8 mouse cellular contexts compared by ENCODE assay signal in the genomic region with DNA sequence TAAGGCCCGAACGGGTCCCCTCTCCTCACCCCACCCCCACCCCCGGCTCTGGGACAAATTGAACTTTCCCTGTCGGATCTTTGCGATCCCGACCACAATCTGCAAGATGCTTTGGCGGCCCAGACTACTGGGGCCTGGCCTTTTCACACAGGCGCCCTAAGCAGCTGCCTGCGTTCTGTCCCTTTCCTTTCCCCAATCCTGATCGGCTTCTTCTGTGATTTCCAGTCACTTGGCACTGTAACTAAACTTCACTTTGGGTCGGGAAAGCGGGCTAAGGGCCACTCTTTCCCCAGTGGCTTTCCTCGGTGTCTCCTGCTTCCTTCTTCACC. TPM values are rescaled to one million over a fixed set of nuclear protein-coding genes. Genes with fewer than 3 reads are reported as not detected.
A peak's percentile ranks its signal among the peaks of the same experiment; 100 is the strongest.
DNase-seq lines count a peak whose midpoint lies in the region; ATAC-seq and TF ChIP-seq lines count a peak whose summit lies in the region.

No protein-coding gene starts in this region.

- H3K4me3 ChIP-seq in neural tube, embryonic 11.5 days (ENCODE audit: low read depth, low read length): peak overlapping the region; percentile 78
- H3K4me3 ChIP-seq in forebrain, embryonic 11.5 days (ENCODE audit: low read depth, low read length): peak overlapping the region; percentile 81
- peak overlapping the region; percentile 70 for H3K4me3 ChIP-seq in limb, embryonic 12.5 days (replicated peaks)
- H3K4me3 ChIP-seq in small intestine, adult 2 months (ENCODE audit: low read depth, low read length): peak overlapping the region; percentile 79

- WGBS in neural tube, embryonic 11.5 days: under 1% methylated on average over 13 of the region's 13 CpGs
- 1% methylated on average over 13 of the region's 13 CpGs for WGBS in forebrain, embryonic 11.5 days
- WGBS in limb, embryonic 12.5 days: 0% methylated on average over 13 of the region's 13 CpGs
- WGBS in small intestine, adult 2 months: 1% methylated on average over 13 of the region's 13 CpGs

- H3K9me3 ChIP-seq in neural tube, embryonic 11.5 days (ENCODE audit: control insufficient read depth, low read length): no peaks in the 10 kb centered on the region
- no peaks in the 10 kb centered on the region for H3K9me3 ChIP-seq in forebrain, embryonic 11.5 days (ENCODE audit: control insufficient read depth, low read length)
- no peaks in the 10 kb centered on the region for H3K9me3 ChIP-seq in limb, embryonic 12.5 days

- no peak for TF ChIP-seq POLR2A in small intestine, adult 2 months (IDR thresholded peaks at IDR 0.05; ENCODE audit: low read depth, low read length)

- peak overlapping the region; percentile 88 for H3K27ac ChIP-seq in neural tube, embryonic 11.5 days (ENCODE audit: low read depth, low read length)
- peak overlapping the region; percentile 97 for H3K27ac ChIP-seq in forebrain, embryonic 11.5 days (ENCODE audit: low read depth, low read length)
- peak overlapping the region; percentile 98 for H3K27ac ChIP-seq in limb, embryonic 12.5 days
- H3K27ac ChIP-seq in small intestine, adult 2 months (ENCODE audit: insufficient read depth, low read depth, low read length): peak overlapping the region; percentile 24

- TF ChIP-seq CTCF in small intestine, adult 2 months (IDR thresholded peaks at IDR 0.05; ENCODE audit: extremely low read depth, insufficient read length, insufficient replicate concordance, low read depth, low read length): no peak

- H3K27me3 ChIP-seq in neural tube, embryonic 11.5 days (ENCODE audit: control insufficient read depth, insufficient read depth, low read length): no peaks in the 10 kb centered on the region
- no peaks in the 10 kb centered on the region for H3K27me3 ChIP-seq in forebrain, embryonic 11.5 days (ENCODE audit: control insufficient read depth, insufficient read depth, low read length)
- no peaks in the 10 kb centered on the region for H3K27me3 ChIP-seq in limb, embryonic 12.5 days
- no peaks in the 10 kb centered on the region for H3K27me3 ChIP-seq in small intestine, adult 2 months (ENCODE audit: control insufficient read depth, insufficient read depth, low read length)

- peak overlapping the region; percentile 90 for H3K4me2 ChIP-seq in neural tube, embryonic 11.5 days (ENCODE audit: low read depth)
- peak overlapping the region; percentile 86 for H3K4me2 ChIP-seq in forebrain, embryonic 11.5 days (ENCODE audit: low read depth, low read length, severe bottlenecking)
- H3K4me2 ChIP-seq in limb, embryonic 12.5 days: peak overlapping the region; percentile 85

- no peaks in the 10 kb centered on the region for H3K36me3 ChIP-seq in neural tube, embryonic 11.5 days (ENCODE audit: control insufficient read depth, insufficient read depth, low read length)
- H3K36me3 ChIP-seq in forebrain, embryonic 11.5 days (ENCODE audit: control insufficient read depth, insufficient read depth, low read length): no peaks in the 10 kb centered on the region; the same call in 1 of the 2 replicates
- H3K36me3 ChIP-seq in limb, embryonic 12.5 days: peaks cover 25% of the 10 kb centered on the region
- no peaks in the 10 kb centered on the region for H3K36me3 ChIP-seq in small intestine, adult 2 months (ENCODE audit: control insufficient read depth, insufficient read depth, low read length)

- H3K4me1 ChIP-seq in neural tube, embryonic 11.5 days (ENCODE audit: control insufficient read depth, insufficient read depth, low read length): peaks cover 25% of the 10 kb centered on the region
- peaks cover 28% of the 10 kb centered on the region for H3K4me1 ChIP-seq in forebrain, embryonic 11.5 days (replicated peaks; ENCODE audit: control insufficient read depth, insufficient read depth, low read length)
- H3K4me1 ChIP-seq in limb, embryonic 12.5 days (replicated peaks): peaks cover 28% of the 10 kb centered on the region
- H3K4me1 ChIP-seq in small intestine, adult 2 months (ENCODE audit: control insufficient read depth, insufficient read depth, insufficient read length, low read length): peaks cover 6% of the 10 kb centered on the region

- peak overlapping the region; percentile 61 for H3K9ac ChIP-seq in neural tube, embryonic 11.5 days (ENCODE audit: low read length)
- peak overlapping the region; percentile 88 for H3K9ac ChIP-seq in forebrain, embryonic 11.5 days (ENCODE audit: low read length)
- H3K9ac ChIP-seq in limb, embryonic 12.5 days (replicated peaks): peak overlapping the region; percentile 89

- peak; percentile 29 for DNase-seq in neural tube, embryonic 11.5 days (ENCODE audit: low spot score)
- DNase-seq in neural tube, embryonic 10.5 days (ENCODE audit: extremely low spot score, low spot score): no peak
- no peak for DNase-seq in forebrain, embryonic 11.5 days (ENCODE audit: low spot score)
- DNase-seq in ovary, adult 18-20 months (ENCODE audit: low spot score): no peak
- no peak for DNase-seq in urinary bladder, postnatal 36 days (ENCODE audit: low spot score in 2 of 2)

- 0 out of 2 replicates have a peak, but pooled peaks have one; percentile 0 for ATAC-seq in neural tube, embryonic 11.5 days (ENCODE audit: insufficient read depth, low FRiP score, low TSS enrichment)
- no peak for ATAC-seq in forebrain, embryonic 11.5 days (replicated peaks; ENCODE audit: low FRiP score)
- no peak for ATAC-seq in limb, embryonic 12.5 days (ENCODE audit: insufficient number of reproducible peaks, insufficient read depth, low FRiP score, low TSS enrichment, low read depth)
- no peak for ATAC-seq in megakaryocyte progenitor cell, adult 5-6 weeks (replicated peaks; ENCODE audit: poor library complexity)

RNA-seq across cellular contexts. Expression of a gene that starts 17.5 kb away (rescaled TPM):
- polyA plus RNA-seq in neural tube, embryonic 11.5 days (2014; fragmentation: Nextera tagmentation; extraction: Ambion mirVana): 36.9 and 37.9 TPM in 2 replicates
- 34.6 and 37.3 TPM in 2 replicates for polyA plus RNA-seq in forebrain, embryonic 11.5 days (2014; fragmentation: Nextera tagmentation; extraction: Ambion mirVana)
- 28.3 and 28.4 TPM in 2 replicates for polyA plus RNA-seq in limb, embryonic 12.5 days (2016; fragmentation: Nextera tagmentation; extraction: Ambion mirVana)
- 3.3 and 3.5 TPM in 2 replicates for polyA plus RNA-seq in small intestine, adult 2 months (2012; rRNA removed)
- 9.8 and 11.6 TPM in 2 replicates for total RNA-seq in megakaryocyte progenitor cell, adult 5-6 weeks (2015)
- 15.4 and 16.0 TPM in 2 replicates for total RNA-seq in megakaryocyte progenitor cell, adult 5-6 weeks (2017)

RNA-seq across cellular contexts. Expression of a gene that starts 17.6 kb away (rescaled TPM):
- 43.3 and 47.5 TPM in 2 replicates for polyA plus RNA-seq in neural tube, embryonic 11.5 days (2014; fragmentation: Nextera tagmentation; extraction: Ambion mirVana)
- polyA plus RNA-seq in forebrain, embryonic 11.5 days (2014; fragmentation: Nextera tagmentation; extraction: Ambion mirVana): 44.5 and 45.5 TPM in 2 replicates
- polyA plus RNA-seq in limb, embryonic 12.5 days (2016; fragmentation: Nextera tagmentation; extraction: Ambion mirVana): 47.8 and 48.9 TPM in 2 replicates
- 7.3 and 11.3 TPM in 2 replicates for polyA plus RNA-seq in small intestine, adult 2 months (2012; rRNA removed)
- 20.4 and 23.8 TPM in 2 replicates for total RNA-seq in megakaryocyte progenitor cell, adult 5-6 weeks (2015)
- total RNA-seq in megakaryocyte progenitor cell, adult 5-6 weeks (2017): 37.7 and 40.7 TPM in 2 replicates

RNA-seq across cellular contexts. Expression of a gene that starts 17.6 kb away (rescaled TPM):
- 0.70 and 0.91 TPM in 2 replicates for polyA plus RNA-seq in neural tube, embryonic 11.5 days (2014; fragmentation: Nextera tagmentation; extraction: Ambion mirVana)
- polyA plus RNA-seq in forebrain, embryonic 11.5 days (2014; fragmentation: Nextera tagmentation; extraction: Ambion mirVana): 2.4 and 3.6 TPM in 2 replicates
- 2.3 and 2.6 TPM in 2 replicates for polyA plus RNA-seq in limb, embryonic 12.5 days (2016; fragmentation: Nextera tagmentation; extraction: Ambion mirVana)
- 0.88 and 1.7 TPM in 2 replicates for polyA plus RNA-seq in small intestine, adult 2 months (2012; rRNA removed)
- total RNA-seq in megakaryocyte progenitor cell, adult 5-6 weeks (2015): 0.56 and 2.2 TPM in 2 replicates
- total RNA-seq in megakaryocyte progenitor cell, adult 5-6 weeks (2017): 3.4 and 3.6 TPM in 2 replicates

RNA-seq across cellular contexts. Expression of a gene that starts 36.7 kb away (rescaled TPM):
- polyA plus RNA-seq in neural tube, embryonic 11.5 days (2014; fragmentation: Nextera tagmentation; extraction: Ambion mirVana): 7.9 and 8.9 TPM in 2 replicates
- 7.2 and 8.1 TPM in 2 replicates for polyA plus RNA-seq in forebrain, embryonic 11.5 days (2014; fragmentation: Nextera tagmentation; extraction: Ambion mirVana)
- polyA plus RNA-seq in limb, embryonic 12.5 days (2016; fragmentation: Nextera tagmentation; extraction: Ambion mirVana): 8.1 and 8.9 TPM in 2 replicates
- 2.3 and 4.6 TPM in 2 replicates for polyA plus RNA-seq in small intestine, adult 2 months (2012; rRNA removed)
- total RNA-seq in megakaryocyte progenitor cell, adult 5-6 weeks (2015): 4.8 and 5.9 TPM in 2 replicates
- total RNA-seq in megakaryocyte progenitor cell, adult 5-6 weeks (2017): 4.5 and 6.4 TPM in 2 replicates

Comparison
In these comparisons a context has a peak if more than half of its experiments do, and no peak if none do; other contexts are left out.
1. H3K27ac ChIP-seq: peak in every context shown above with its lines; median percentile 98 in limb, embryonic 12.5 days; 97 in forebrain, embryonic 11.5 days; 88 in neural tube, embryonic 11.5 days; 24 in small intestine, adult 2 months.